Mouse (Mus musculus) heart, embryonic 10.5 days (tissue): ENCODE results near the gene Fig4. TPM values are rescaled to one million over a fixed set of nuclear protein-coding genes. Genes with fewer than 3 reads are reported as not detected.
A peak's percentile ranks its signal among the peaks of the same experiment; 100 is the strongest.

Experiments
- DNase-seq: peaks from one replicate; pipeline ENCODE4 v3.0.0-alpha.2; 2017; ENCODE audit warnings: low spot score
- H3K27ac ChIP-seq: fragments of 300-500 bp; sonication (generic); 2 replicates; pipeline ENCODE4 v1.5.1; 2016; ENCODE audit warnings: mild to moderate bottlenecking
- H3K27me3 ChIP-seq: fragments of 300-500 bp; sonication (generic); 2 replicates; pipeline ENCODE4 v1.6.1; 2016; ENCODE audit warnings: mild to moderate bottlenecking; ENCODE audit not compliant: poor library complexity, insufficient read depth, severe bottlenecking
- H3K36me3 ChIP-seq: fragments of 300-500 bp; sonication (generic); 2 replicates; pipeline ENCODE4 v1.6.1; 2016; ENCODE audit warnings: mild to moderate bottlenecking, moderate library complexity
- H3K4me1 ChIP-seq: fragments of 300-500 bp; sonication (generic); 2 replicates; pipeline ENCODE4 v1.6.1; 2016; ENCODE audit warnings: mild to moderate bottlenecking
- H3K4me3 ChIP-seq: fragments of 300-500 bp; sonication (generic); 2 replicates; pipeline ENCODE4 v1.5.1; 2016; ENCODE audit warnings: mild to moderate bottlenecking, moderate library complexity
- H3K9me3 ChIP-seq: fragments of 300-500 bp; sonication (generic); 2 replicates; pipeline ENCODE4 v1.6.1; 2016; ENCODE audit warnings: mild to moderate bottlenecking, moderate library complexity
- WGBS: fragments of 180-500 bp; shearing (Covaris S2); methylation state at CpG from one replicate; pipeline ENCODE4 v1.1.7; 2016; 5-methylcytosine and 5-hydroxymethylcytosine counted together
- polyA plus RNA-seq: library from polyadenylated mRNA; unstranded; fragments of >200 nt; fragmentation: Nextera tagmentation; extraction: Ambion mirVana; gene quantifications from 2 replicates; pipeline ENCODE4 v1.2.1, GENCODE M21; 2016

Fig4 gene
- polyA plus RNA-seq, 1 experiment from 2014 or later: 28.7 TPM

DNA sequence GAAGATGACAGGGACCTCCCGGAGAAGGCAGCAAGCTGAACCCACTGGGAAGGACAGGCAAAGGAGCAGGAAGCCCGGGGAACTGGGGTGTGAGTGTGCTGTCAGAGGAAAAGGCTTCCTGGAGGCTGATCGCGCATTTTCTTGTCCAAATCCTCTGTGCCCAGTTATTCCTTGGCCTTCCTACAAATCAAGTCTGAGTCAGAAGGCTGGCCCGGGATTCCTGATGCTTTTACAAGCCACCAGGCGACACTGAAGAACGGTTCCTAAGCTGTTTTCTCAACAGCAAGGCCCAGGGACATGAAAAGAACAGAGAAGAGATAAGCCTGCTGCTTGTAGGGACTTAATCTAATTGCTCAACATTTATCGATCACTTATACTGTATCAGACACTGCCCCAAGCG lies 68.5 kb downstream of the Fig4 start:
- Histone ChIP-seq H3K4me1 (no peaks in the 10 kb centered on the region), H3K27ac (no peak overlapping the region), H3K4me3 (no peak overlapping the region), H3K27me3 (no peaks in the 10 kb centered on the region), H3K9me3 (no peaks in the 10 kb centered on the region), H3K36me3 (peaks cover 6% of the 10 kb centered on the region; the same call in 1 of the 2 replicates)
- no peak for DNase-seq
- WGBS: 70% methylated on average over 9 of the region's 9 CpGs

DNA sequence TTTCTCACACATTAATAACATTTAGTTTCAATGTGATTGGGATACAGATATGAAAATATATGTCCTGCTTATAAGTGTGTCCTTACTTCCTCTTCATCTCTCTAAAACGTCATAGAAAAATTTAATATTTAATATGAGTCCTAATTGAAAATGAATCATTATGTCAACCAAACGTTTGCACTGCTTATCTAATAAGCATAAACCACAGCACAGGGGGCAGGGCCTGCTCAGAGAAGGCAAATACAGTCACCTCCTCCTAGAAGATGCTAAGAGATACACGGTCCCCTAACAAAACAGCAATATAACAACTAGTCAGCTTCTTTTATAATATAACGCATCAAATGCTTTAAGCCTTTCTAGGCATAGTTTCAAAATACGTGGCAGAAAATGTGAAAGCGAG lies 69.9 kb downstream of the Fig4 start:
- H3K9me3 ChIP-seq: no peaks in the 10 kb centered on the region
- DNase-seq: no peak
- WGBS: 84% methylated on average over 6 of the region's 6 CpGs
- H3K27ac ChIP-seq: no peak overlapping the region
- no peak overlapping the region for H3K4me3 ChIP-seq
- H3K27me3 ChIP-seq: no peaks in the 10 kb centered on the region
- peaks cover 6% of the 10 kb centered on the region; the same call in 1 of the 2 replicates for H3K36me3 ChIP-seq
- H3K4me1 ChIP-seq: no peaks in the 10 kb centered on the region

DNA sequence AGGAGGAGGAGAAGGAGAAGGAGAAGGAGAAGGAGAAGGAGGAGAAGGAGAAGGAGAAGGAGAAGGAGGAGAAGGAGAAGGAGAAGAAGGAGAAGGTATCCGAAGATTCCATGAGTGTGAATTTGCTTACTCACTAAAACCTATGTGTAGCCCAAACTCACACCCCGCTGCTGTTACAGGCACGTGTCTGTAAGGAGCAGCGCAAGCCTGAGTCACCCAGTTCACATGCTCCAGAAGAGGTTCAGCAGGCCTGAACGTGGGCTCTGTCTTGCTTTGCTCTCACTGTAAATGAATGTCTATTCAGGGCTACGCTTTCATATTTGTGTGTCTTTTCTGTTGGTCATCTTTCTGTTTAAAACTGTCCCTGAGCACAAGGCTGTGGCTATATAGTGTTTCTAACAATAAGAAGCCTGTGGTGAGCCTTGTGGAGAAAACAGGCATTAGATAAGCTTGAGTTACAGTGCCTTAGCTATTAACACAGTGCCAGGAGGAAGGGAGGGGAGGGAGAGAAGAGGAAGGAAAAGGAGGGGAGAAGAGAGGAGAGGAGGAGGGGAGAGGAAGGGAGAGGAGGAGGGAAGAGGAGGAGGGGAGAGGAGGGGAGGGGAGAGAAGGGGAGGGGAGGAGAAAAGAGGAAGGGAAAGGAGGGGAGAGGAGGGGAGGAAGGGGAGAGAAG lies 71.8 kb downstream of the Fig4 start:
- Histone ChIP-seq H3K36me3 (peaks cover 19% of the 10 kb centered on the region), H3K4me3 (no peak overlapping the region), H3K27ac (no peak overlapping the region), H3K27me3 (no peaks in the 10 kb centered on the region), H3K4me1 (no peaks in the 10 kb centered on the region), H3K9me3 (no peaks in the 10 kb centered on the region)
- WGBS: 79% methylated on average over 6 of the region's 6 CpGs
- no peak for DNase-seq

DNA sequence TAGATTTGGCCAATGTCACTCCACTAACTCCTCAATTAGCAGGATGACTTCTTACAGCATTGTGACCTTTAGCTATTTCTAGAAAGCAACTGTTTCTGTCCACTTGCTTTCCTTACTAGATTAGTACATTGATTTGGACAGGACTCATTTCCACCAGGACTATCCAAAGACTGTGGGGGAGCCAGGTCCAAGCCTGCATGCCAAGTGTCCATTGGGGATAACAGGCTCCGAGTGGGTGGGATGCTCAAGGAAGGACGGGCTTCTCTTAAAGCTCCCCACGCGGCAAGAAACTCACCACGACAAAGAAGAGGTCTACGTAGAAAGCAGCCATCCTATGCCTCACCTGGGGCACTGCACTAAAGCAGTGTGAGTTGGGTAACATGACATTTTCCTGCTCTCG lies 75.4 kb downstream of the Fig4 start:
- H3K36me3 ChIP-seq: peaks cover 29% of the 10 kb centered on the region
- 89% methylated on average over 7 of the region's 7 CpGs for WGBS
- no peak overlapping the region for H3K27ac ChIP-seq
- no peaks in the 10 kb centered on the region for H3K9me3 ChIP-seq
- no peaks in the 10 kb centered on the region for H3K27me3 ChIP-seq
- no peak overlapping the region for H3K4me3 ChIP-seq
- DNase-seq: no peak
- H3K4me1 ChIP-seq: no peaks in the 10 kb centered on the region

DNA sequence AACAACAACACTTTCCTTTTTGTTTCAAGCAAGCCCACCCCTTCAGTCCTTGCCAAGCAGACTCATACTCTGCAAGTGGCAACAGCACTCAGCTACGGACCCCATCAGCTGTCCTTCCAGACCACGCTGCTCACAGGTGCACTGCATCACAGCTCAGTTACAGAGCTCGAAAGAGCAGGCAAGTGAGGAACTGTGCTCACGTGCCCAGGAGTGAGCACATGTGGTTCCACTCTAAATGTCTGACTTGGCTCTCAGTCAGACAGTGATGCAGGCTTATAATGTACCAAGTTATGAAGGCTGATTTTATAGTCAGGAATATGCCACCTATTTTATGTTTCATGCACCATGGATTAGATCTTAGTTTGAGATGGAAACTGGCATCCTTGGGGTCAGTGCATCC lies 79.6 kb downstream of the Fig4 start:
- Histone ChIP-seq H3K9me3 (no peaks in the 10 kb centered on the region), H3K36me3 (peaks cover 39% of the 10 kb centered on the region), H3K4me1 (no peaks in the 10 kb centered on the region), H3K4me3 (no peak overlapping the region), H3K27ac (no peak overlapping the region), H3K27me3 (no peaks in the 10 kb centered on the region)
- DNase-seq: no peak
- 86% methylated on average over 4 of the region's 4 CpGs for WGBS

DNA sequence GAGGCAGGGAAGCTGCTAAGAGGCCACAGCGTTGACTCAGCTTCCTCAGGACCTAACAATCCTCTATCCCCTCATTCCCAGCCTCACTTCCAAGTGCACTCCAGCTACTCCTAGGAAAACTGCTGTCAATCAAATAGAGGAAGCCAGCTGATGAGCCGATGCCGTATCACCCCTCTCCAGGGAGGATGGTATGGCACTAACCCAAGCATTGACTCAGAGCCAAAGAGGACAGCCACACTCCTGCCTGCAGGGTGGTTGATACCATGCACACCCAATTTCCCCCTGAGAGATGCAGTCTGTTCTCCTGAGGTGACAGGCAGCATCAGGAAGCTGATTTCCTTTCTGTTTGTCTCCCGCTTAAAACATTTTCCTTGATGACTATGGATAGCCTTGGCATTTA lies 81.9 kb downstream of the Fig4 start:
- Histone ChIP-seq H3K27me3 (no peaks in the 10 kb centered on the region), H3K36me3 (peaks cover 26% of the 10 kb centered on the region), H3K4me1 (no peaks in the 10 kb centered on the region), H3K9me3 (no peaks in the 10 kb centered on the region), H3K27ac (no peak overlapping the region), H3K4me3 (no peak overlapping the region)
- DNase-seq: no peak
- WGBS: 75% methylated on average over 4 of the region's 4 CpGs

DNA sequence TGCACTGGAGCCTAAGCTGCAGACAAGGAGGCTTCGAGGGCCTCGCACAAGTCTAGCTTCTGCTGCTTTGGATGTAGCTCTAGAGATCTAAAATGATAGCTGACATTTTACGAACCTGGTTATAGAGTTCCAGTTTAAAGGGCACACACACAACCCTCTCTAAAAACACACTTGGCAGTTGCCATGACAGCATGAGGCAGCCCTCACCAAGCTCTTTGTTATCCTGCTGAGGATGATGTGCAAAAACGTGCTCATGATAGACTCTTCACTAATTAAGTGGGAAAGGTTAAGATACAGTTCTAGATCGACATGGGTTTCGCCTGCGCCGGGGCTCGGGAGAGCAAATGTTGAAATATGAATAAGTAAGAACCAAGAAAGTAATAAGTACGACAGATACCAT lies 84.2 kb downstream of the Fig4 start:
- Histone ChIP-seq H3K9me3 (no peaks in the 10 kb centered on the region), H3K27me3 (no peaks in the 10 kb centered on the region), H3K27ac (no peak overlapping the region), H3K4me1 (no peaks in the 10 kb centered on the region), H3K4me3 (no peak overlapping the region), H3K36me3 (peaks cover 20% of the 10 kb centered on the region)
- no peak for DNase-seq
- WGBS: 85% methylated on average over 10 of the region's 10 CpGs

DNA sequence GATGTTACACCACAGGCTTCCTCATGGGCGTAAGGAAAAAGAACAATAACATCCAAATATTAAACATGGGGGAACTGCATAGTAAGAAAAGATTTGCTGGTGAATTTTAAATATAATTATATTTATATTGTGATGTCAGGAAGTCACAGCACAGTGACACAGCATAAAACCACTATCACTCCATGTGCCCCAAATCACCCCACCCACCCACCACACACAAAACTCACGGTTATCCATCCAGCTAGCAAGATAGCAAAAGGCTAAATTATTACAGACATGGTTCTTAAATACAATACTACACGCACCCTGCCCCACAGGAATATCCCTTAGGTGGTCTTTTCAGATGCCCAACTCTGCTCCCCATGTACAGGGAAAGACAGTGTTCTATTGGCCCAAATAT lies 89.0 kb downstream of the Fig4 start:
- DNase-seq: no peak
- Histone ChIP-seq H3K4me1 (0 out of 2 replicates have a peak, but pooled peaks cover 3% of the 10 kb centered on the region), H3K27ac (no peak overlapping the region), H3K27me3 (no peaks in the 10 kb centered on the region), H3K9me3 (no peaks in the 10 kb centered on the region), H3K36me3 (no peaks in the 10 kb centered on the region), H3K4me3 (no peak overlapping the region)
- 74% methylated on average over 3 of the region's 3 CpGs for WGBS

DNA sequence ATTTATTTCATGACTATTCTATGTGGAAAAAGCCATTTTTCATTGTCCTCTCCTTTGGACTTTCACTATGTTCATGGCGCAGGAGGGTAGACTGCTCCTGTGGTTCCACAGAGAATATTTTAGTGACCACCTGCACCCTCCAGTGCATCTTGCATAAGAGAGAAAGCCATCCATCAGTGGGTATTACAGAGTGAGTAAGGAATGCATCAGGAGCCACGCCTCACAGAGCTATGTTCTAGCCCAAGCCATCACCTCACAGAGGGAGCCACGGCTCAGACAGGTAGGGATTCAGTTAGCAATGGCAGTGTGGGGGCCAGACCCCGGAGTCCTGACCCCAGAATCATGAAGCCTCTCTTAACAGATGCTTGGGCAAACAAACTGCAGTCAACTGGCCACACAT lies 93.5 kb downstream of the Fig4 start:
- H3K9me3 ChIP-seq: no peaks in the 10 kb centered on the region
- peaks cover 13% of the 10 kb centered on the region; the same call in 1 of the 2 replicates for H3K4me1 ChIP-seq
- H3K27me3 ChIP-seq: no peaks in the 10 kb centered on the region
- no peak overlapping the region for H3K4me3 ChIP-seq
- H3K36me3 ChIP-seq: no peaks in the 10 kb centered on the region
- DNase-seq: no peak
- H3K27ac ChIP-seq: peak overlapping the region; percentile 47; the same call in 1 of the 2 replicates
- WGBS: 60% methylated on average over 4 of the region's 4 CpGs

DNA sequence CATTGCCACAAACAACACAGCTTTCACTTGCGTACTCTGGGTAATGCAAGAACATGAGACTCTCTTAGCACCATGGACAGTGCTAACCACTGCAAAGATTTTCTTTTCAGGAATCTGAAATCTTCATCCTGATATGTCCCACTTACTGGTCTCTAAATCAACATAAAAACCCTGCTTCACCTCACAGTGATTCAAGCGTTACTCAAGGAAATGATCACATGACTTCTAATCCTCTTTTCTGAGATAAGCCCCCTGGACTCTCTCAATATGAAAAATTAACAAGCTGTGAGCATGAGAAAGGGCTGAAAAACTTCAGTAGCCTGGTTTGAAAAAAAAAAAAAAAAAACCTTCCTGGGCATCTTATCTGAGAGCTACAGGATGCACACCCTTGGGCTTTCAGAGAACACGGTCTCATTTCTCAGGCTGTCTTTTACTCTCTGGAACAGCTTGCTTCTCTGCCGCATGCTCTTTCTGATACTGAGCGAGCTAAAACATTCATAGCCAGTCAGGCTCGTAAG lies 94.1 kb downstream of the Fig4 start:
- H3K27me3 ChIP-seq: no peaks in the 10 kb centered on the region
- no peak overlapping the region for H3K4me3 ChIP-seq
- H3K4me1 ChIP-seq: peaks cover 19% of the 10 kb centered on the region
- no peak for DNase-seq
- H3K9me3 ChIP-seq: no peaks in the 10 kb centered on the region
- no peak overlapping the region for H3K27ac ChIP-seq
- WGBS: 54% methylated on average over 6 of the region's 6 CpGs
- H3K36me3 ChIP-seq: no peaks in the 10 kb centered on the region

DNA sequence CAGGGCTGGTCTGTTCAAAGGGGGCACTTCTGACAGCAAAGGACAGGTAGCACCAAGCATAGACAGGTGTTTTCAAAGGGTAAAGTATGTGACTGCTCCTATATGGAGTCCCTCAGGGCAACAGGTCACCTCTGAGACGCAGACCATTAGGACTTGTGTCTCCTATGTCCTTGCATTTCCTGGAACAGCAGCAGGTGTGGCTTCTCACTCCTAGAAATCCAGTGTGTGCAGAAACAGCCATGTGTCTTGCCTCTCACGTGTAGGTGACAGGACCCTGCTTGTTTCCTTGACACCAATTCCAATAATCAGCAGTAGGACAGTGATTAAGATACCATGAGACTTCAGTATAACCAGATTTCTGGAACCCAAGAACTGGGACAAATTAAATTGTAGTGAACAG lies 97.4 kb downstream of the Fig4 start:
- Histone ChIP-seq H3K36me3 (no peaks in the 10 kb centered on the region), H3K4me3 (no peak overlapping the region), H3K9me3 (no peaks in the 10 kb centered on the region), H3K4me1 (peaks cover 20% of the 10 kb centered on the region), H3K27me3 (no peaks in the 10 kb centered on the region), H3K27ac (peak overlapping the region; percentile 65)
- DNase-seq: no peak
- WGBS: 65% methylated on average over 2 of the region's 2 CpGs

DNA sequence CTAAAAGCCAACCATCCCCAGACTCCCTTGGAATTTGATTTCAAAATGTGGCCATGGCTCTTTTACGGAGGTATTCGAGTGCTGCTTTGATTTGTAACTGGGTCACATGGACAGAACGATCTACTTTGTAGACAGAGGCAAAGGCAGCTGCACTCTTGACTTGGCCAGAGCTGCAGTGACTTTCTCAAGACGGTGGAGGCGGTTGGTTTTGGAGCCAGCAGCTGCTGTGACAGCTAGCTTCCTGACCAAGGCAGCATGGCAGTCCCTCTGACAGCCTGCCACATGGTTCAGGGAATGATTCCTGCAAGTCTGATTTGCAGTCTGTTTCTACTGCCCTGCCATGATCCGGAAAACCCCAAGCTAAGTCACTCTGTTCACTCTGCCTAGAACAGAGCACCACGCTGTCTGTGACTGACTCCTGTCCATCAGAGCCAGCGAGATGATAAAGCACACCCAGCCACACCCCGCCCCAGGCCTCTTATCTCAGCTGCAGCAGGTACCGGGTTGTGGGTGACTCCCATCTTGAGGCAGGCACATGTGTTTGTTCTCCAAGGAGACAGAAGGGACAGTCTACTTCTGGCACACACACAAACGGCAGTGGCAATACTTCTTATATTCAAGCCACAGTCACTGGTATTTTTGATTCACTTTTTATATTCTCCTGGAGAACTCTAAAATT lies 98.3 kb downstream of the Fig4 start:
- Histone ChIP-seq H3K27ac (peak overlapping the region; percentile 65; the same call in 1 of the 2 replicates), H3K4me3 (no peak overlapping the region), H3K27me3 (no peaks in the 10 kb centered on the region), H3K36me3 (no peaks in the 10 kb centered on the region), H3K9me3 (no peaks in the 10 kb centered on the region), H3K4me1 (peaks cover 20% of the 10 kb centered on the region)
- DNase-seq: peak; percentile 96
- 37% methylated on average over 11 of the region's 11 CpGs for WGBS

DNA sequence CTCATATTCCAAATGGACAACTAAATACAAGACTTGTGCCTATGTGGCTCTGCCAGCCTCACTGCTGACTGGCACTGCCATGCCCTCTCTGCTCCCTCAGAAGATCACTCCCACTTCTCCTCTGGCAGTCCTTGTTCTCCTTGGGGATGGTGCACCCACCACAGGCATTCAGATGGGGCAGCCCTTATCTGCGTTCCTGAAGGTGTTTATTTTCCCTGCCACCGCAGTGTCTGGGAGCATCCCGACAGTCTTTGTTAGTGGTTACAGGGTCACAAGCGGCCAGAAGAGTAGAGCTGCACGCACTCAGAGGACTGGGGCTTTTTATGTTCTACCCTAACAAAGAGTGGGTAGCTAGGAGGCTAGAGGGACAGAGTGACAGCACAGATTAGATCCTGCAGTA lies 98.9 kb downstream of the Fig4 start:
- Histone ChIP-seq H3K4me1 (peaks cover 17% of the 10 kb centered on the region), H3K36me3 (no peaks in the 10 kb centered on the region), H3K4me3 (no peak overlapping the region), H3K9me3 (no peaks in the 10 kb centered on the region), H3K27ac (peak overlapping the region; percentile 31), H3K27me3 (no peaks in the 10 kb centered on the region)
- 12% methylated on average over 5 of the region's 5 CpGs for WGBS
- no peak for DNase-seq
